Mouse (Mus musculus): ENCODE measurements at regions not wholly inside any gene's neighbourhood (a gene's known extent, or its start where the extent isn't known, plus 50 kb on each side); places are given as distances from the start of the nearest gene placed in this dataset.
A peak's percentile ranks its signal among the peaks of the same experiment; 100 is the strongest.

- DNase-seq, result no peak
Measured at GRCm38 (mm10) chr13:28794547-28794946, 159.0 kb downstream of the Sox4 start.

- no peak for DNase-seq
Measured at GRCm38 (mm10) chr13:28793166-28793935, 160.2 kb downstream of the Sox4 start.

- peak; percentile 6 for DNase-seq
Measured at GRCm38 (mm10) chr13:28792461-28793165, 160.9 kb downstream of the Sox4 start.

GRCm38 (mm10) chr13:28790381-28790780 is 163.1 kb downstream of the Sox4 start:
- DNase-seq, result no peak

- DNase-seq, result no peak
Measured at GRCm38 (mm10) chr13:28787331-28787643, 166.2 kb downstream of the Sox4 start.

GRCm38 (mm10) chr13:28786629-28787330 is 166.7 kb downstream of the Sox4 start:
- peak; percentile 54 for DNase-seq

- DNase-seq, result no peak
Measured at GRCm38 (mm10) chr13:28782497-28783246, 170.8 kb downstream of the Sox4 start.

- DNase-seq, result no peak
Measured at GRCm38 (mm10) chr13:28782081-28782480, 171.4 kb downstream of the Sox4 start.

- no peak for DNase-seq
Measured at GRCm38 (mm10) chr13:28781660-28782059, 171.9 kb downstream of the Sox4 start.

GRCm38 (mm10) chr13:28780462-28780861 is 173.1 kb downstream of the Sox4 start:
- DNase-seq, result no peak

GRCm38 (mm10) chr13:28775142-28775815 is 178.2 kb downstream of the Sox4 start:
- DNase-seq, result no peak

GRCm38 (mm10) chr13:28774649-28775048 is 178.9 kb downstream of the Sox4 start:
- no peak for DNase-seq

- DNase-seq, result no peak
Measured at GRCm38 (mm10) chr13:28773466-28773865, 180.0 kb downstream of the Sox4 start.

- DNase-seq, result no peak
Measured at GRCm38 (mm10) chr13:28770531-28770930, 183.0 kb downstream of the Sox4 start.

- DNase-seq, result no peak
Measured at GRCm38 (mm10) chr13:28770018-28770417, 183.5 kb downstream of the Sox4 start.

- no peak for DNase-seq
Measured at GRCm38 (mm10) chr13:28768717-28769426, 184.6 kb downstream of the Sox4 start.

GRCm38 (mm10) chr13:28762555-28762954 is 191.0 kb downstream of the Sox4 start:
- DNase-seq, result no peak

GRCm38 (mm10) chr13:28759026-28759425 is 194.5 kb downstream of the Sox4 start:
- no peak for DNase-seq

- peak; percentile 74 for DNase-seq
Measured at GRCm38 (mm10) chr13:28757846-28758522, 195.5 kb downstream of the Sox4 start.

- DNase-seq, result no peak
Measured at GRCm38 (mm10) chr13:28756915-28757765, 196.4 kb downstream of the Sox4 start.
